Mouse (Mus musculus): ENCODE data around the gene Olfr1336.
"Not testable (repeated sequence)": the region's sequence is repeated elsewhere in the genome, so short reads cannot be mapped to it uniquely, and the experiment has no call there.

Gene Olfr1336

DNA sequence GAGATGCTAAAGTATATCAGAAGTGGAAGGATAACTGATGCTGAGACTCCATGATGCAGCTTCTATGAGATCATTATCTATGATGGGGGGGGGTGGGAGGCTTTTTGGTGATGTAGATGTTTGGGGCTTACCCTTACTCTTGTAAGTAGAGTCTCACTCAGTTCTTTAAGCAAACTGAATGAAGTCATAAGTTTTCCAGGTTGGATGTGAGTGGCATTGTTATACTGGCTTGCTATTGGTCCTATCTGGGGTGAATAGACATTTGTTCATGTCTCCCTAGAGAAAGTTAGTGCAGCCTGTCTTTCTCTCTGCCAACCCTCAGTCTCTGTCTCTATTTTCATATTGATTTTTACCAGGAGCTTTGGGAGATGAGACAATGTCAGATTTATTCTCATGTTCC is at the start of gene Olfr1336:
Olfr1336 (plus strand) TSS at position 301 of the 400 bp plus-strand sequence.
- no peak for DNase-seq

DNA sequence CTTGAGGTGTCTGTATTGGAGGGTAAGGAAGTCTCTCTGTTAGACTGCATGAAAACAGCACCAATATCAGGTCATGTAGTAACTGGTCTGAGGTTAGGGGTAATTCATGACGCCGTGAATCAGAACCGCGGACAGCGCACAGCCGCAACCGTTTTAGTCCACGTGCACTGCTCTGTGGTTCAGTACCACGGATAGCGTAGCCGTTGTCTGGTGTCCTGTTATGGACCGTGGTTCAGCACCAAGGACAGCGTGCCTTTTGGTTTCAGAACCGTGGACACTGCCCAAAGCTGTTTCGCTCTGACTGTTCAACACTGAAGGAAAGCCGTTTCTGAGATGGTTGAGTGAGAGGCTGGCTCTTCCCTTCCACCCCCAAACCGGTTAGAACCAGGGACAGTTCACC is 45.9 kb upstream of the Olfr1336 start, which contains the start of gene Gm20715:
Gm20715 (plus strand) TSS at position 235 of the 400 bp plus-strand sequence.
- peak; percentile 68 to 72 for DNase-seq

DNA sequence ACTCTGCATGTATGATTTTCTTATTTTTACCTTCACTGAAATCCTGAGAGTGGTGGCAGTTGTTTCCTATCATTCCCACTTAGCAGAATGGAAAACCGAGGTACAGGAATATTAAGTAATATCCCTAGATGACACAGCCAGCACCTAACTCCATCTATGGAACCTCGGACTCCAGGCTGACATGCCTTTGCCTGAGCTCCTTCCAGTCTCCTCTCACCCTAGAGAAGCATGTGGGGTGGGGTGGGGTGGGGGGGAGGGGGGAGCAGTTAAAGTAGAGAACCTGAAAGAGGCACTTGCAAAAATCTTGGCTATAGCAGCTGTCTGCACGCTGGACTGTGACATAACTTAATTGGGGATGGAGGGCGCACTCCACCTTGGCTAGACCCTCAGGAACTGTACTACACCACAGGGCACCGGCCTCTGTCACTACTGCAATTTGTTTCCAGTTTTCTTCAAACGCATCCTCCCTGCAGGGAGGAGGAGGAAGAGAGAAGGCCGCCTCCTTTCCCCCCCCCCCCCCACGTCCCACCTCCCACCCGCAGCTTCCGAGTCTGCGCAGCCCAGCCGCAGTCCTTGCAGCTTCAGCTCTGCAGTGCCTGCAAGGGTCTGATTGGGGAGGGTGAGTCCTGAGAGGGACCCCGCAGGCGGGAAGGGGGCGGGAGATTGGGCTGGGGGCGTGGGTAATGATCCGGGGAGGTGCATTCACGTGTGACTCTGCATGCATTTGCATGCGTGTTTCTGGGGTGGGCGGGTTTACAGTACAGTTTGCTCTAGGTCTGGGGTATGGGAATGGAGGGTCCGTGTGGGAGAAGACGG is 41.1 kb upstream of the Olfr1336 start:
- DNase-seq: no peak

DNA sequence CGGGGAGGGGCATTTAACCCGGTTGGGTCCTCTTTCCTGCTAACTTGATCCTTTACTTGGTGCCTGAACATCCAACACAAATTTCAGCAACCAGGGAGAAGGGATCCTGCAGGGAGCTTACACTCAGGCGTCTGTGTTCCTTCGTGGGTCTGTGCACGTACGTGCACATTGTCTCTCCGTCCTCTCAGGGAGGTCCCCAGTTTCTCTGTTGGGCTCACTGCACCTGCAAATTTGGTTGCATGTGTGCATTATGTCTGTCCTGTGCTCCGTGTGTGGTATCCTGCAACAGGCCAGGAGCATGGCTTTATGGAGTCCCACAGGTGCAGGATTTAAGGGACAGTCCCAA is 40.6 kb upstream of the Olfr1336 start:
- no peak for DNase-seq

DNA sequence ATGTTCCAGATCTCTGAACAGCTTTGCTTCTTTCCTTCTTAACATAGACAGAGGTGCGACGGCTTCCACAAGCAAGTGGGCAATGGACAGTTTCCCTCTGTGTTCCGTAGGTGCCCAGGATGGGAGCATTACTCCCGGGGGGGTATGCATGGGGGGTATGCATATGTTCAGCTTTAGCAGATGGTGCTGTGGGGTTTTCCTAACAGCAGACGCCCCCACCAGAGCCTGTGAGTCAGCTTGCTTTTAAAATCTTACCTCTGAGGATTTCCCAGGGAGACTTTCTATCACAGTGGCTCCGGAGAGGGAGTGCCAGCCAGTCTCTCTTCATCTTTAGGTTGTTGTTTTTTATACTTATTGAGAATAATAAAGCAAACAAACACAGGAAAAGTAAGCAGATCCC is 36.1 kb upstream of the Olfr1336 start:
- DNase-seq: no peak

DNA sequence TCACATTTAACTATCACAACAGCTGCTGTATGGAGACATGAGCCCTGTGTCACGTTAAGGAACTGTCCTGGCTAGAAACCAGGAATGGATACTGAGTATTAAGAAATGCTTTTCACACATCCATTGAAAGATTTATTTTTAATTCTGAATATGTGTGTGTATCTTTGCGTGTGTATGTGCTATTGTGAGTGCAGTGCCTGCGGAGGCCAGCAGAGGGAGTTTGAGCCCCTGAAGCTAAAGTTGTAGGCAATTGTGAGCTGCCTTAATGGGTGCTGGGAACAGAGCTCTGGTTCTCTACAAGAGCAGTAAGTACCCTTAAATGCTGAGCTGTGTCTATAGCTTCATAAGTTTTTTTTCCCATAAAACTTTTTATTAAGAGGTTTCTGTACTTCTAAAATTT is 26.6 kb upstream of the Olfr1336 start:
- DNase-seq: peak in 1 of 2 experiments; percentile 5

DNA sequence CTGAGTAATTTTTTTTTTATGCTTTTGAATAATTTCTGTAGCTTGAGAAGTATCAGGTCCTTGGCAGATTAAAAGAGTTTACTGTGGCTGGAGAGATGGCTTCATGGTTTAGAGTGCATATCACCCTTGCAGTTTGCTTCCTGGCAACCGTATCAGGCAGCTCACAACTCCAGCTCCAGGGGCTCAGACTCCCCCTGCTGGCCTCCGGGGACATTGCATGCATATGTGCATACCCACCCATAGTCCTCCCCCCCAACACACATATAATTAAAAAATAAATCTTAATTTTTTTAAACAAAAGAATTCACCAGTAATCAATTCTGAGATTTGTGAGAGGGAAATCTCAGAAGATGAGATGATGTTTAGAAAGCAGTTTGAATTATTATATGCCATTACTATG is 25.6 kb upstream of the Olfr1336 start:
- DNase-seq: peak; percentile 50 to 57

DNA sequence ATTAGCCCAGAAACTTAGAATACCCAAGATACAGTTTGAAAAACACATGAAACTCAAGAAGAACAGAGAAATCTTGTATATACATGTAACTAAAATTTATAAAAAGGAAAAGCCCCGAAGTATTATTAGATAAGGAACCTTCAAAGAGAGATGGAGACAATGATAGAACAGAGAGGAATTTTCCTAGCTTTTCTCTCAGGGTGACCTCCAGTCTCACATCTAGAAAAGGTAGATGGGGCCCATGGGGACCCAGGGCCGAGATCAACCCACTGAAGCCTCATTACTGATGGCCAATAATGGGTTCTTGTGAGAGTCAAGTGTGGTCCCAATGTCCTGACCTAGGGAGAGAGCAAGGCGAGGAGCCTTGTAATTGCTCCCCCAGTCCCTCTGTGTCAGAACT is 17.6 kb upstream of the Olfr1336 start, which contains the start of gene Olfr1344:
Olfr1344 (plus strand) TSS at position 301 of the 400 bp plus-strand sequence.
- DNase-seq: no peak

DNA sequence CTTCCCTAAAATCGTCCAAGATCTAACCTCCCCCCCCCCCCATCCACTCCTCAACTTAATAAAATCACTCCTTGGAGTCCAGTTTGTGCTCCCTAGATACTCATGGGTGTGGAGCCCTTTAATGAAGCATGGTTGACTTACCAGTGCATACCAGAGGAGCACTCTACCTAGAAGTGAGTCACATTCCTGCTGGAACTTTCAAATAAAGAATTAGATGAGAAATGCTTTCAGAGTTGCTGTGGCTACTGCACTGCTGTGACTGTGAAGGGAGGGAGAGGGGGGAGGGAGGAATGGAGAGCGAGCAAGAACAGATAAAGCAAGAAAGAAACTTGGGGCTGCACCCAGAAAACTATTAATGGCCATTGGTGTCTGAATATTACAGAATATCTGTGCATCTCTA is 14.8 kb upstream of the Olfr1336 start:
- no peak for DNase-seq

DNA sequence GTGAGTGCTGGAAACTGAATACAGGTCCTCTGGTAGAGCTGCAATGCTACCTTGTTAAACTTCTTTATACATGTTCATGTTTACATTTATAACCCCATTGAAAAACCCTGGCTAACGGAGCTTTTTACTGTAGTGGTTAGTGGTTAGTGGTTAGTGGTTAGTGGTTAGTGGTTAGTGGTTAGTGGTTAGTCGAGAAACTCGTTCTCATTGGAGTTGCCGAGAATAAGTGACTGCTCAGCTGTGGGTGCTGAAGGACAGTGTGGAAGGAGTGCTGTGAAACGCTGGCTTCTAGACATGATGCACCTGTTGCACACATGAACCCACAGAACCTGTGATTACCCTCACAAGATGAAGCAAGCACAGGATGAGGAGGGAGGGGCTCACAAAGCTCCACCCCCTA is 8.2 kb upstream of the Olfr1336 start:
- no peak for DNase-seq

DNA sequence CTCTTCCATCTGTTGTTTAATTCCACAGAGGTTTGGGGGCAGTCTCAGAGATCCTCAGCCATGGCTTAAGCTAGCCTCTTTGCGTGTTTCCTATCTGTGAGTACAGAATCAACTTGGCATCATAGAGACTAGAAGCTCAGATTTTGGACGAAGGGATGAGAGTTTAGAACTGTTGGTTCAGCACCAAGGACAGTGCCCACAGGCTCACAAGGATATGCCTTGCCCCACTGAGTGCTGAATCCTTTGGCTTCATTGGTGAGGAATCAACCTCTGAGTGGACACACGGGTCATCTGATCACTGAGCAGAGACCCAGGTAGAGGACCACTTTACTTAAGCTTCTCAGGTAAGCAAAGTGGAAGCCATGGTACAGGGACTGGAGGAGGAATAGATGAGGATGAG is 431 bp downstream of the Olfr1336 start:
- no peak for DNase-seq

DNA sequence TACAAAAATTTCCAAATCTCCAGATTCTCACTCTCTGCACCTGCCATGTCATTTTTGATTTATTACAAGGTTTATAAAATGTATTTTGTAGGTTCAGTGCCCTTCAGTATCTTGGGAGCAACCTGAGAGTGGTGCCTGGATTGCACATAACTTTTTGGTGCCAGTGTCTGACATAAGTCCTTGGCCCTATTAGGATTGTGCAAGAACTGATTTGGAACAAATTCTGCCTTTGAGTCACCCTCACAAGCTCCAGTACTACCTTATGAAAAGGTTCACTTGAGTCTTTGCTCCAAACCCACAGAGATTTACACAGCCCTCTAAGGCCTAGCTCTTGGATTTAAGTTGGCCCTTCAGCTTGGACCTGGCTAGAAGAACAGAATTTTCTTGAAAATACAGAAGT is 11.0 kb downstream of the Olfr1336 start, which contains the start of gene Olfr1346:
Olfr1346 (plus strand) TSS at position 151 of the 400 bp plus-strand sequence.
- no peak for DNase-seq

DNA sequence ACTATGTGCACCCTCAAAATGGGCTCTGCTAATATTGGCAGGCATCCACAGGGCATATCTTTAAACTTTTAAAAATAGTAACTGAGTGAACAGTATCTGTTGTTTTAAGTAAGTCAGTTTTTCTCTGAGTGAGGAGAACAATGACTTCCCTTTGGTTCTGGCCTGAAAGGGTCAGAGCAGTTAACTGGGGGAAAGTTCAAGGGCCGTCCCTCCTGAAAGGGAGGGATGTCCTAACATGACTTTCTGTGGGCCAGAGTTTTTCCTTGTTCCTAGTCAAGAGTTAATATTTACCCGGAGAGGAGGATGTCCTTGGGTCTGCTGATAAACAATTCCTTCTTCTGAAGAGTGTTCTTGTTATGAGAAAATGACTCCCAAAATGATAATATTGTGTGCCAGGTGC is 21.7 kb downstream of the Olfr1336 start:
- not testable (repeated sequence) for DNase-seq

DNA sequence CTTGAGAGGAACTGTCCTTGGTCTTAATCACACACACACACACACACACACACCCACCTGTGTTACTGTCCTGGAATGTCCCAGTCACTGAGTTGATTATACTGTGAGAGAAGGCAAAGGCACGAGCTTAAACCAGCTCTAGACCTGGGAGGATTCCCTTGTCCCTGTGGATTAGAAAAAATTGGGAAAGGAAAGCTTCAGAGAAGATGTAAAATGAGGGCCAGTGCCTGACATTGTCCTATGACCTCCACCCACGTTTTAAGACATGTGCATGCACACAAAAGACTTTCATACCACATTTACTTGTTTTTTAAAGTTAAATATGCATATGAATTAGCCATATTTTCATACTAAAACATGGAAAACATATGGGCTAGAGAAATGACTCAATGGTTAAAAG is 30.9 kb downstream of the Olfr1336 start, which contains the start of gene Olfr5:
Olfr5 (minus strand) TSS at position 101 of the 400 bp plus-strand sequence.
- DNase-seq: no peak

DNA sequence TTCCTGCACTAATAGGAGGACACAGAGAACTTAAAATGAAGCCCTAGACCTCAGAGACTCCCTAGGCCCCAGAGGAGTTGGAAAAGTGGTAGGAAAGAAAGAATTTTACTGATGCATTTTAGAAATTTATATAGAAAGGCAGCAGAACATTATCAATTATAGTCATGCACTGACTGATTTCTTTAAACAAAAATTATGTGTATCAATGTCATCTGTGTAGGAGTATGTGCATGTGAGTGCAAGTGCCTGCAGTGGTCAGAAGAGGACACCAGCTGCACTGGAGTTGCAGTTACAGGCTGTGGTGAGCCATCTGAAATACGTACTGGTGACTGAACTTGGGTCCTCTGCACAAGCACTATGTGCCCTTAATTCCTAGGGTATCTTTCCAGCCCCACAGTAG is 43.7 kb downstream of the Olfr1336 start, which contains the start of gene Olfr1347:
Olfr1347 (minus strand) TSS at position 101 of the 400 bp plus-strand sequence.
- DNase-seq: no peak

DNA sequence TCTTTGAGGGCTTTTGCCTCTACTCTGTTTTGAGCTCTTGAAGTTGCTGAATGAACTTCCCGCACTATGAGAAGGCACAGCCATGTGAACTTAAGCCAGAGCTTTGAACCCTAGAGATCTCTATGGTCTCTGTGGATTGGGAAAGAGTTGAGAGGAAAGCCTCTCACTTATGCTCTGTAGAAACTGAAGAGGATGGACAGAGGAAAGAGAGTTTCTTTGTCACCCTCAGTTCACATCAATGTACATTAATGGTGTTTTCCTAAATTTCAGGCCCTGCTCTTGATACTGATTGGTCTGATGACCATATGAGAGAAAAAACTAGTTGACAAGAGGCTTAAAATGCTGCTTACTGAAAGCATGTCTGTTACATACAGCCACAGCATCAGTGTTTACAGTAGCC is 52.7 kb downstream of the Olfr1336 start, which contains the start of gene Olfr1348:
Olfr1348 (minus strand) TSS at position 101 of the 400 bp plus-strand sequence.
- no peak for DNase-seq

Measured in B cell, adult 2 months (primary cell).